Mouse (Mus musculus) liver, postnatal 0 days (tissue): ENCODE measurements around the gene Ttc28.

Source experiments
- CTCF ChIP-seq: sonication (generic); IDR thresholded peaks from 2 replicates; pipeline ENCODE4 v1.5.1; 2016; ENCODE audit warnings: antibody characterized with exemption, low read depth
- EP300 ChIP-seq: IDR thresholded peaks from 2 replicates; pipeline ENCODE4 v1.6.1; 2016; ENCODE audit warnings: antibody characterized with exemption, low read depth, mild to moderate bottlenecking

- no peak for TF ChIP-seq CTCF
- TF ChIP-seq EP300: no peak
Measured at GRCm38 (mm10) chr5:111122332-111123049, 242.9 kb downstream of the Ttc28 start.
